Mouse (Mus musculus) cerebellum, adult 11-12 months (tissue): ENCODE measurements around the gene Ppp1r3d.

Source experiments
- DNase-seq: peaks from one replicate; pipeline ENCODE4 v3.0.0; 2022

Gene Ppp1r3d

DNA sequence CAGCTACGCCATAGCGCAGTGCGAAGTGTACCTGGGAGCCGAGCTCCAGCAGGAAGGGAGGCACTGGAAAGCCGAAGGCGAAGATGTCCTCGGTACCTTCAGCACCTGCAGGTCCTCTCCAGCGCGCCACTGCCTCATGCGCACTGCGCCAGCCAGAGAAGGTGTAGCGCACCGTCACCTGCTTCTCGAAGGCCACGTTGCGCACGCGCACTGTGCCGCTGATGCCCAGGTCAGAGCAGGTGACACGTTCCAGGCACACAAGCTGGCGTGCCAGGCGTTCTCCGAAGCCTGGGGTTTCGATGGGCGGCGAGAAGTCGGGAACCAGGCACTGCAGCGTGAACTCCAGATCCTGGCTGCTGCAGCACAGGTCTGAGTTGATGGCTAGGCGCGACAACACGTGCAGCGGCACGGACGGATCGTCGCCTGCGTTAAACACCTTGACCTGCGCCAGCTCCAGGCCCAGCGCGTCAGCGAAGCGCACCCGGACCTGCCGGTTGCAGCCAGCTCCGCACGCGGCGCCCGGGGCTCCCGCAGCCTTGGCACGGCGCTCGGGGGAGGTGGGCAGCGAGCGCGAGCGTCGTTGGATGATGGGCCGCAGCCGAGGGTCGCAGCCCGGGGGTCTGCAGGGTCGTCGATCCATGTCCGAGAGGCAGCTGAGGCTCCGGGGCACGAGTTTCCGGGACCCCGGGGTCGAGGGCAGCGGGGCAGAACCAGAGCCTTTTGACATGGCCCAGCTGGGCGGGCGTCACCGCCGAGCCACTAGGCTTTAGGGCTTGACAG lies 601 bp downstream of the Ppp1r3d start:
- peak; percentile 50 for DNase-seq

DNA sequence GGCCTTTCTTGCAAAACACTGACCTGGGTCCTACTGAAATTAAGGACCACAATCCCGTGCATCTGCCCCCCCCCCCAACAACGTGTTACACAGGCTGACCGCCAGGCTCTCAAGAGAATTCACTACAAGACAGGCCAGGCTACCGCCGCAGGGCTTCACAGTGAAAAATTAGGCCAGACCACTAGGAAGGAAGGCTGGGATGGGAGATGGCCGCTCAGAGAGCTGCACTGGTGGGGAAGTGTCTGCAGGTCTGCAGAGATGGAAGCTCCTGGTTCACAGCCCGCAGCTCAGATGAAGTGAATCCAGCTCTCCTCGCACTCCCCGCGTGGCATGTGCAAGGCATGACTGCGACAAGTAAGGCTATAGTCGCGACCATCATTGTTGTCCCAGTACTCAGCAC lies 1.2 kb downstream of the Ppp1r3d start:
- DNase-seq, result no peak

DNA sequence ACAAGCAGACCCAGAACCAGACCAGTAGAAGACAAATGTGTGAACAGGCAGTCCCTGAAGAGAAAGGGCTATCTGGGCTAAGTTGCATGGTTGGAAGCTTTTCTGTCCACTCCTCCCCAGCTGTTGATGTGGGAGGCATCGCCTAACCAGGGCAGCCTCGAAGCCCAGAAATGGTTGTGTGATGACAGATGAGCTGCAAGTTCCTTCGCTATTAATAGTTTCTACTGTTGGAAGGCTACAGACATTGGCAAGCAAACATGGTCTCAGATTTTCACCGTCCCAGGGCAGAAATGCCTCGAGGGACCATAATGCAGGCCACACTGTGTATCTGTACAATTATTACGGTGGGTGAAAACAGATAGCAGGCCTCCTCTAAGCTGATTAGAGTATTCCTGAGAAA lies 1.7 kb downstream of the Ppp1r3d start:
- no peak for DNase-seq

DNA sequence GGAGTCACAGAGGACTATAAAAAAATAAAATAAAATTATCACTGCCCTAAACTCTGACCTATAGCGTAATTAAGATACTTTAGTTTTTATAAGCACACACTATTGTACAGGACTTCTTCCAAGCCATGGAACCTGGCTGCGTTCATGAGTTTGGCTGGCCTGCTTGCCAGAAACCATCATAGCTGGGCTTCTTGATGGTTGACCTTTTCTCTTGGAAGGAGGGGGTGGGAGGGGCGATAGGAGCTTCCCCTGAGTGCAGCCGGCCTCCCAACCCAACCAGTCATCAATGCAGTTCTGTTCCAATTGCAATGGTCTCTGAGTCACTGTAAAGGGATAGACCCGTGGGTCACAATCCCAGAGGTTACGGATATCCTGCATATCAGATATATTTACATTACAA lies 4.0 kb downstream of the Ppp1r3d start:
- no peak for DNase-seq

DNA sequence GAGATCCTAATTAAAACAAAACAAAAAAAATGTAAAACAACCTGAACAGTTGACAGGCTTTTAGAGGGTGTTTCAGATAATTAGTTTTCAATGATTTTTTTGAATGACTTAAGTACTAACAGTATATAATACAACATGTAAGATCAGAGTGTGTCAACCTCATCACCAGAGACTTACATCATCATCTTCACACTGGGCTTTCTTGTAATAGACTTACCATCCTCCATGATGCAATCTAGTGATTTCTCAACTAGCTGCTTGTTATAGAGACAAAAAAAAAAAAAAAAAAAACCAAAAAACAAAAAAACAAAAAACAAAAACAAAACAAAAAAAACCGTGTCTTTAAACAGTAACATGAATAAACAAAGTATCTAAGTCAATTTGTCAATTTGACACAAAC lies 5.2 kb downstream of the Ppp1r3d start:
- no peak for DNase-seq

DNA sequence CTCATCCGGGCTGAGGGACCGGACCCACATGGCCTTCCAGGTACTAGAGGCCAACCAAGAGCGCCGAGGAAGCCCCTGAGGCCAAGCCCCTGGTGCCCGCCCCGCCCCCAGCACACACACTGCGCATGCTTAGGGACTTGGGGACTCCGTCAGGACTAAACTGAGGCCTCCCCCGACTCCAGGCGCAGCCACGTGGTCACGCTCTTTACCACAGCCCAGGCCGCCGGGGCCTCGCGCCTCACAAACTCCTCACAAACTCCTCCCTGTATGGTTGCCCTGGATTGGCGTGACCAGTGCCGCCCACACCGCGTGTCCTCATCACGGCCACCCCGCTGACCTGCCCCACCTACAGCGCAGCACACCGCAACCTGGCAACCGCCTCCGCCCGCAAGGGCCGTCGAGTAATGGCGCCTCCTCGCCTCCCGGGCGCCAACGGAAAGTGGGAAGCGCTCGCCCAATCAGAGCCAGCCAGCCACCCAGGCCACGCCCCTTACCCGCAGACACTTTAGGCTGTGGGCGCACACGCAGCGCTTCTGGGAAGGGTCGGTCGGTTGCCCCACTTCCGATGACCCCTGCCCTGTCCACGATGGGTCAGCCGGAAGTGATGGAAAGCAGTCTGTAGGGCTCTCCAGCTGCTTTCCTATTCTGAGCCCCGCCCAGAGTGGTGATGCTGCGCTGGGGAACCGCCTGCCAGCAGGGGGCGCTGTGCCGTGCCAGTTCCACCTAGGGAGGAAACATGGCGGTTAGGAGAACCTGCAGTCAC lies 7.0 kb downstream of the Ppp1r3d start, which contains the start of gene Sycp2:
Gene Sycp2, minus strand, starts transcription at position 633 of the 763 bp plus-strand sequence.
- no peak for DNase-seq
